Mouse (Mus musculus) cortical plate, adult 2 months (tissue): Measurements from ENCODE around the gene Vmn1r20.

Experiments used
- CTCF ChIP-seq: fragments of 200-500 bp; IDR thresholded peaks from 2 replicates; pipeline ENCODE4 v1.5.1; 2011; ENCODE audit warnings: mild to moderate bottlenecking, control low read depth, low read length; ENCODE audit not compliant: insufficient read depth; ENCODE audit errors: extremely low read depth
- POLR2A ChIP-seq: fragments of 200-500 bp; IDR thresholded peaks from 2 replicates; pipeline ENCODE4 v1.6.1; 2011; ENCODE audit warnings: mild to moderate bottlenecking, low read length, control low read depth; ENCODE audit not compliant: insufficient read depth; ENCODE audit errors: extremely low read depth

DNA sequence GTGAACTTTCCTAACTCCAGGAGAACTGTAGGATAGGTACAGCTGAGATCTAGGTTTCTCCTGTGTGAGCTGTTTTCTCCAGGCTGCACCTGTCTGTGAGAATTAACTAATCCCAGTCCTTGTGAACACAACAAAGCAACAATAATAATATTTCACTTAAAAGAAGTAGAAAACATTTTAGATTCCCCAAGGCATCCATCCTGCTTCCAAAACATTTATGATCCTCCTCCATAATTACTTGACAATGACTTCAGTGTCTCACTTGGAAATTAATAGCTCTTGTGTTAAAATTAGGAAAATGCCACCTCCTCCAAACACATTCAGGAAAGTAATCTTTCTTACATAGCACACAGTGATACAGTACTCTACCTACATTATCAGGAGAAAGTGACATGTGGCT, 33.0 kb upstream of the Vmn1r20 start, which contains the start of gene Vmn1r18:
- no peak for TF ChIP-seq CTCF
- no peak for TF ChIP-seq POLR2A
